Mouse (Mus musculus): ENCODE measurements at regions not wholly inside any gene's neighbourhood (a gene's known extent, or its start where the extent isn't known, plus 50 kb on each side); places are given as distances from the start of the nearest gene placed in this dataset.

DNA sequence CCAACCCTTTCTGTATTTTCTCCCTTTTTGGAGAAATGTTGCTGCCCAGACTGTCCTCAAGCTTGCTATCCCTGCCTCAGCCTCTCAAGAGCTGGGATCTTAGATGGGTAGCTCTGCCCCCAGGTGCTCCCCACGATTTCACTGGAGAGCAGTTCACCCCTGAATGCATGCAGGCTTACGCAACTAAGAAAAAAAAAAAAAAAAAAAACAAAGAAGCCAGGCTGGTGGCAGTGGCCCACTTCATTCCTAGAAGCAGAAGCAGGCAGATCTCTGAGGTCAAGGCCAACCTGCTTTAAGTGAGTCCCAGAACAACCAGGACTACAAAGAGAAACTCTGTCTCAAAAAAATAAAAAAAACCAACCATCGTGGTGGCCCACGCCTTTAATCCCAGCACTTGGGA is 51.2 kb upstream of the Fbxo11 start:
- Histone ChIP-seq H3K9me3 (no peaks in the 10 kb centered on the region), H3K36me3 (replicated peaks; ENCODE audit: low read length) (no peaks in the 10 kb centered on the region), H3K4me1 (peaks cover 26% of the 10 kb centered on the region), H3K27me3 (replicated peaks) (no peaks in the 10 kb centered on the region), H3K4me3 (replicated peaks) (no peak overlapping the region)
- TF ChIP-seq FLI1 (IDR thresholded peaks at IDR 0.05; ENCODE audit: low read length): no peak
- TF ChIP-seq GATA1 (IDR thresholded peaks at IDR 0.05; ENCODE audit: borderline replicate concordance, low read length): no peak

GRCm38 (mm10) chr17:88118714-88119113 is 53.6 kb upstream of the Fbxo11 start:
- no peaks in the 10 kb centered on the region for H3K36me3 ChIP-seq (replicated peaks; ENCODE audit: low read length)
- H3K27me3 ChIP-seq (replicated peaks): no peaks in the 10 kb centered on the region
- peaks cover 19% of the 10 kb centered on the region for H3K4me1 ChIP-seq
- peaks cover 11% of the 10 kb centered on the region for H3K9me3 ChIP-seq
- TF ChIP-seq FLI1 (IDR thresholded peaks at IDR 0.05; ENCODE audit: low read length): no peak
- TF ChIP-seq GATA1 (IDR thresholded peaks at IDR 0.05; ENCODE audit: borderline replicate concordance, low read length): no peak
- peak overlapping the region; percentile 28 for H3K4me3 ChIP-seq (replicated peaks)

DNA sequence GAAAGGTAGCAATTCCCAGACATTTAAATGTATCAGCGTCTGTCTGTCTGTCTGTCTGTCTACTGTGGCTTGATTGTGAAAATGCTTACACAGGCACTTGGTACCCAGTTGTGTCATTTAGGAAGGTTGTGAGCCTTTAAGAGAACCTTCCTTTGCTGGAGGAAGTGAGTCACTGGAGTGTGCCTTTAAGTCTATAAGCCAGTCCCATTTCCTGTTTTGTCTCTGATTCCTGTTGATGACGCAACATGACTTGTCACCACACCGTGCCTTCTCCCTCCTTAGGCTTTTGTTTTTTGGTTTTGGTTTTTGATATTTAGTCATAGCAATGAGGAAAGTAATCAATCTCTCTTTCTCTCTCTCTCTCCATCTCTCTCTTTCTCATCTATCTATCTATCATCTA is 58.6 kb upstream of the Fbxo11 start:
- no peaks in the 10 kb centered on the region for H3K36me3 ChIP-seq (replicated peaks; ENCODE audit: low read length)
- H3K4me3 ChIP-seq (replicated peaks): no peak overlapping the region
- H3K4me1 ChIP-seq: peaks cover 21% of the 10 kb centered on the region
- TF ChIP-seq GATA1 (IDR thresholded peaks at IDR 0.05; ENCODE audit: borderline replicate concordance, low read length): no peak
- TF ChIP-seq FLI1 (IDR thresholded peaks at IDR 0.05; ENCODE audit: low read length): no peak
- H3K27me3 ChIP-seq (replicated peaks): no peaks in the 10 kb centered on the region
- H3K9me3 ChIP-seq: peaks cover 11% of the 10 kb centered on the region

DNA sequence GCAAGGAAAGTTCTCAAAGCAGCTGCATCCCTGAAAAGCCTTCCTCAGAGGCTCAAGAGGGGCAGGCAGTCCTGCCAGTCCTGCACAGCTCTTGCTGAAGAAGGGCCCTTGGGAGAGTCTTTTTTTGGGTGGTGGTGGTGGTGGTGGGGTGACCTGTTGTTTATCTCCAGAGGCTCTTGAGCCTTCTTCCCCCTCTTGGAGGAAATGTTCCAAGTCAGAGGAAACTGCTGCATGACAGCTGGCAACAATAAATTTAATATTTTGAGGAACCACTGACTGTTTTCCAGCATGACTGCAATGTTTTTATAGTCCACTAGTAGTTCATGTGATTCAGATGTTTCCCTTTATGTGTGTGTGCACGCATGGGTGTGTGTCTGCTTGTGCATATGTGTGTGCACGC is 62.0 kb upstream of the Fbxo11 start:
- H3K4me1 ChIP-seq: peaks cover 14% of the 10 kb centered on the region
- TF ChIP-seq FLI1 (IDR thresholded peaks at IDR 0.05; ENCODE audit: low read length): no peak
- no peak for TF ChIP-seq GATA1 (IDR thresholded peaks at IDR 0.05; ENCODE audit: borderline replicate concordance, low read length)
- H3K4me3 ChIP-seq (replicated peaks): no peak overlapping the region
- no peaks in the 10 kb centered on the region for H3K36me3 ChIP-seq (replicated peaks; ENCODE audit: low read length)
- peaks cover 10% of the 10 kb centered on the region for H3K9me3 ChIP-seq
- no peaks in the 10 kb centered on the region for H3K27me3 ChIP-seq (replicated peaks)

DNA sequence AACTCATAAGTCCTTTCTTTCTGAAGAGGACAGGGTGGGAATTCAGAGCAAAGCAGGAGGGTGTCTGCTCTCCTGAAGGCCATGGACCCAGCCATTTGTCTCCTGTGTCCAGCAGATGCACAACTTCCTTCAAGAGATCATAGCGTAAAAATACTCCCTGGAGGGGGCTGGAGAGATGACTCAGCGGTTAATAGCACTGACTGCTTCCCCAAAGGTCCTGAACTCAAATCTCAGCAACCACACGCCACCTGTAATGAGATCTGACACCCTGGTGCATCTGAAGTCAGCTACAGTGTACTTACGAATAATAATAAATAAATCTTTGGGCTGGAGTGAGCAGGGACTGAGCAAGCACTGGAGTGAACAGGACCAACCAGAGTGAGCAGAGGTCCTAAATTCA is 66.2 kb upstream of the Fbxo11 start:
- Histone ChIP-seq H3K4me3 (replicated peaks) (no peak overlapping the region), H3K4me1 (peaks cover 8% of the 10 kb centered on the region), H3K9me3 (peaks cover 7% of the 10 kb centered on the region; the same call in 1 of the 2 replicates), H3K36me3 (replicated peaks; ENCODE audit: low read length) (no peaks in the 10 kb centered on the region), H3K27me3 (replicated peaks) (peaks cover 3% of the 10 kb centered on the region)
- TF ChIP-seq FLI1 (IDR thresholded peaks at IDR 0.05; ENCODE audit: low read length) (no peak), GATA1 (IDR thresholded peaks at IDR 0.05; ENCODE audit: borderline replicate concordance, low read length) (no peak)

DNA sequence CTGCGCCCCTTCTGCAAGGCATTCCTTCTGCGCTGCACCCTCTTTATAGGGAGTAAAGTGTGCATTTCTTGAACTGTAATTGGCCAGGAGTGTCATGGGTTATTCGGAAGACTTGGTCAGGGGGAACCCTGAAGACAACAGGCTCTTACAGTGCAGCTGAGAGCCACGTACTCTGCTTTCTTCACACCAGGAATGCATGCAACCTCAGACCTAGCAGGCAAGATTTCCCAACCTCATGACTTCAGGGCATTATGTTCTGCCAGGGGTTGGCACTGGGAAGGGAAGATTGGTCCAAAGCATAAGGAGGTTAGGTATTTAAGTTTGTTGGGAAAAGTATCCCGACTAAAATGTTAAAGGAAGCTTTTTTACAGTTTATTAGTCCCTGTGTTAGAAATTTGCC is 66.9 kb upstream of the Fbxo11 start:
- TF ChIP-seq GATA1 (IDR thresholded peaks at IDR 0.05; ENCODE audit: borderline replicate concordance, low read length) (no peak), FLI1 (IDR thresholded peaks at IDR 0.05; ENCODE audit: low read length) (no peak)
- Histone ChIP-seq H3K4me1 (peaks cover 5% of the 10 kb centered on the region), H3K4me3 (replicated peaks) (no peak overlapping the region), H3K27me3 (replicated peaks) (peaks cover 3% of the 10 kb centered on the region), H3K36me3 (replicated peaks; ENCODE audit: low read length) (no peaks in the 10 kb centered on the region), H3K9me3 (peaks cover 7% of the 10 kb centered on the region; the same call in 1 of the 2 replicates)

DNA sequence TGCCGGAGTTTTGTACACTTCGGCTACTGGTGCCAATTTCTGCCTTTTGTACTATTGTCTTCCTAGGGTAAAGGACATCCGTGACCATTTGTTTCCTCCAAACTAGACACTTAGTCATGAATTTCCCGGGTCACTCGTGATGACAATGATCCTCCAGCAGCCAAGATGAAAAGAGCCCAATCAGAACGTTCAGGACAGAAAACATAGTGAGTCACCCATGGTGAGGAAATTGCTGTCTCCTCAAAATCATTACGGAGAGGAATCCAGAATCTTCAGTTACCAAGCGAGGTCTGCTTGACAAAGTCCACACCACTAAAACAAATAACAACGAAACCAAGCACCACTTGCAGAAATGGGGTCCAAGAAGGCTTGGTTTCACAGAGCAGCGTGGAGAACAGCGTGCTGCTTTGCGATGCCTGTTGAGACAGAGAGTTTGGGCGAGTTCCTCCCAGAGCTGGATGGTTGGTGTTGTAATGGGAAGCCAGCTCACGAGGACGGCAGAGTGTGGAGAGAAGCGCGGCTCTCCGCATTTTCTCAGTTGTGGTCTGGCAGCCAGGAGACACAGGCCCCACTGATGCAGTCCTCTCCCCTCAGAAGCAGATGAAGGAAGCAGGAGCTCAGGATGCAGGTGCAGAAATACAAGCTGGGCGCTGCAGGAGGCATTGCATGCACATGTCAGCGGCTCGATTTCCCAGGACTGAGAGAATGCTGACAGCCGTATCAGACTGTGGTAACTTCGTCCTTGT is 67.7 kb upstream of the Fbxo11 start:
- Histone ChIP-seq H3K9me3 (peaks cover 7% of the 10 kb centered on the region; the same call in 1 of the 2 replicates), H3K4me3 (replicated peaks) (peak overlapping the region; percentile 71), H3K27me3 (replicated peaks) (peaks cover 3% of the 10 kb centered on the region), H3K36me3 (replicated peaks; ENCODE audit: low read length) (no peaks in the 10 kb centered on the region), H3K4me1 (no peaks in the 10 kb centered on the region)
- TF ChIP-seq FLI1 (IDR thresholded peaks at IDR 0.05; ENCODE audit: low read length) (no peak), GATA1 (IDR thresholded peaks at IDR 0.05; ENCODE audit: borderline replicate concordance, low read length) (no peak)

- peaks cover 4% of the 10 kb centered on the region; the same call in 1 of the 2 replicates for H3K9me3 ChIP-seq
- H3K4me1 ChIP-seq: no peaks in the 10 kb centered on the region
- no peaks in the 10 kb centered on the region for H3K36me3 ChIP-seq (replicated peaks; ENCODE audit: low read length)
- H3K27me3 ChIP-seq (replicated peaks): peaks cover 3% of the 10 kb centered on the region
- TF ChIP-seq GATA1 (IDR thresholded peaks at IDR 0.05; ENCODE audit: borderline replicate concordance, low read length) (no peak), FLI1 (IDR thresholded peaks at IDR 0.05; ENCODE audit: low read length) (no peak)
- no peak overlapping the region for H3K4me3 ChIP-seq (replicated peaks)
These were observed 69.5 kb upstream of the Fbxo11 start for GRCm38 (mm10) chr17:88134546-88134945.

DNA sequence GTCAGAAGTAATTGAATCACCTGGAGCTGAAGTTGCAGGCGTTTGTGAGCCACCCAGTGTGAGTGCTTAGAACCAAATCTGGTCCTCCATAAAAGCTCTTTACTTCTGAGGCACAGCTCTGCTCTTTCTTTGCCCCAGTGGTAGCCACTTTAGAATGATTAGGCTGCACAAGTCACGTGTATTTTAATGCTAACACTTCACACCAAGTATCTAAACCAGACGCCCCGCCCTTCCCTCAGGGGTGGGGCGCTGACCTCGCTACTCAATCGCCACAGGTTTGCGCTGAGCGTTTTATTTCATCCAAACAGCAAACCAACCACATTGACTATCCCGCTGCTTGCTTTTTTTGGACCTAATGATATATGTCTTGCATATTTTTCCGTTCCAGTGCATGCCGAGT is 76.4 kb upstream of the Fbxo11 start:
- H3K27me3 ChIP-seq (replicated peaks): no peaks in the 10 kb centered on the region
- TF ChIP-seq FLI1 (IDR thresholded peaks at IDR 0.05; ENCODE audit: low read length): no peak
- no peak for TF ChIP-seq GATA1 (IDR thresholded peaks at IDR 0.05; ENCODE audit: borderline replicate concordance, low read length)
- H3K36me3 ChIP-seq (replicated peaks; ENCODE audit: low read length): no peaks in the 10 kb centered on the region
- no peaks in the 10 kb centered on the region for H3K4me1 ChIP-seq
- H3K9me3 ChIP-seq: no peaks in the 10 kb centered on the region
- no peak overlapping the region for H3K4me3 ChIP-seq (replicated peaks)

DNA sequence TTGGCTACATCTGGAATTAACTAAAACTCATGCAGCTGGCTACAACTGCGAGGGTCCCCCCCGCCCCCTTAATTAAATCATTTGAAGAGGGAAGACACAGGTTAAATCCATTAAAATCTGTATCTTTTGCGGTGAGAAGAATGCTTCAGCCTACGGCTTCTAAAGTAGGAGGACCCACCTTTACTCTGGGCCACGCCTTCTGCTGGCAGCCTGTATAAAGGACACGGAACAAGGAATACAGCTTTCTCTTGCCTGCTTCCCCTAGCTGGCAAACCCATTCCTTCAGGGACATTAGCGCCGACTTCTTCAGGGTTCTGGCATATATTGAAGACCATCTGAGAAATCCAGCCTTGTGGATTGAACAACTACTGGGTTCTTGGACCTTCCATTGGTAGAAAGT is 76.9 kb upstream of the Fbxo11 start:
- Histone ChIP-seq H3K4me1 (no peaks in the 10 kb centered on the region), H3K36me3 (replicated peaks; ENCODE audit: low read length) (no peaks in the 10 kb centered on the region), H3K9me3 (no peaks in the 10 kb centered on the region), H3K4me3 (replicated peaks) (no peak overlapping the region), H3K27me3 (replicated peaks) (no peaks in the 10 kb centered on the region)
- TF ChIP-seq FLI1 (IDR thresholded peaks at IDR 0.05; ENCODE audit: low read length) (no peak), GATA1 (IDR thresholded peaks at IDR 0.05; ENCODE audit: borderline replicate concordance, low read length) (no peak)

Data from megakaryocyte, embryonic 14.5 days (primary cell).